Mouse (Mus musculus) kidney, embryonic 14.5 days (tissue): Measurements from ENCODE around the gene Nrarp. TPM values are rescaled to one million over a fixed set of nuclear protein-coding genes. Genes with fewer than 3 reads are reported as not detected.
A peak's percentile ranks its signal among the peaks of the same experiment; 100 is the strongest.

ENCODE experiments used
- ATAC-seq: fragments of 200-750 bp; cut with Nextera tagmentation; 2 replicates; pipeline ENCODE4 v1.8.0; 2017; ENCODE audit warnings: moderate number of reproducible peaks, mild to moderate bottlenecking, moderate TSS enrichment, moderate library complexity; ENCODE audit not compliant: low FRiP score, low TSS enrichment
- H3K27ac ChIP-seq: fragments of 300-500 bp; sonication (generic); 2 replicates; pipeline ENCODE4 v1.5.1; 2014; ENCODE audit warnings: low read depth, mild to moderate bottlenecking, low read length, moderate library complexity, mixed read lengths
- H3K27me3 ChIP-seq: fragments of 300-500 bp; sonication (generic); 2 replicates; pipeline ENCODE4 v1.6.1; 2014; ENCODE audit warnings: mild to moderate bottlenecking, low read length; ENCODE audit not compliant: control insufficient read depth, insufficient read depth
- H3K36me3 ChIP-seq: fragments of 300-500 bp; sonication (generic); 2 replicates; pipeline ENCODE4 v1.6.1; 2014; ENCODE audit warnings: low read length, mixed read lengths; ENCODE audit not compliant: control insufficient read depth, insufficient read depth
- H3K4me1 ChIP-seq: fragments of 300-500 bp; sonication (generic); 2 replicates; pipeline ENCODE4 v1.6.1; 2014; ENCODE audit warnings: low read length, mixed read lengths; ENCODE audit not compliant: control insufficient read depth, insufficient read depth
- H3K4me2 ChIP-seq: fragments of 300-500 bp; sonication (generic); replicated peaks from 2 replicates; pipeline ENCODE4 v1.6.1; 2014; ENCODE audit warnings: low read depth, mild to moderate bottlenecking, low read length
- H3K4me3 ChIP-seq: fragments of 300-500 bp; sonication (generic); 2 replicates; pipeline ENCODE4 v1.5.1; 2014; ENCODE audit warnings: mild to moderate bottlenecking, low read length
- H3K9ac ChIP-seq: fragments of 300-500 bp; sonication (generic); 2 replicates; pipeline ENCODE4 v1.6.1; 2014; ENCODE audit warnings: low read depth, mild to moderate bottlenecking, low read length, moderate library complexity
- H3K9me3 ChIP-seq: fragments of 300-500 bp; sonication (generic); 2 replicates; pipeline ENCODE4 v1.6.1; 2016; ENCODE audit warnings: low read length; ENCODE audit not compliant: control insufficient read depth
- WGBS: fragments of 180-500 bp; shearing (Covaris S2); extraction: QIAGEN DNeasy Blood & Tissue Kit; methylation state at CpG from one replicate; pipeline ENCODE4 v1.1.7; 2014; 5-methylcytosine and 5-hydroxymethylcytosine counted together
- polyA plus RNA-seq: library from polyadenylated mRNA; unstranded; fragments of >200 nt; fragmentation: Nextera tagmentation; extraction: Ambion mirVana; gene quantifications from 2 replicates; pipeline ENCODE4 v1.2.1, GENCODE M21; 2014

Nrarp gene
- 8.7 and 21.0 TPM in 2 replicates for polyA plus RNA-seq

DNA sequence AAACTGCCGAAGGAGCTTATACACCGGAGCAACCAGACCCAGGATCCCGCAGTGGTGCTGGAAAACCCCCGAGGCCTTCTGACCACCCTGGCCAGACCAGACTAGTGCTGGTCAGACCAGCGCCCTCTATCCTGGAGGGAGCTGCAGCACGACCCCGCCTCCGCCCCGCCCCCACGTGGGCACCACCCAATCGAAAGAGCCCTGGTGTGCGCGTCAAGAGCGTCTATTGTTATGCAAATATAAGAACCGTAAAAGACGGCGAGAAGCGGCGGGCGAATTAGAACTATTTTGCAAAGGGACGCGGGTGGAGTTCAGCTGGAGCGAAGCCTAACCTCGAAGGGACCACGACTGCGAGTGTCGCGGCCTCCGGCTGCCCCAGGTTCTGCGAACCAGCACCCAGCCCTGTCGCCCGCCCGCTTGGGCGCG lies at the start of gene Nrarp:
Gene Nrarp, plus strand, starts transcription at position 281 of the 426 bp plus-strand sequence.
- WGBS, result 0% methylated on average over 34 of the region's 35 CpGs
- no peaks in the 10 kb centered on the region for H3K36me3 ChIP-seq
- peak within 1 kb of the TSS; percentile 77 for H3K9ac ChIP-seq
- H3K4me1 ChIP-seq, result peaks cover 43% of the 10 kb centered on the region
- peak; percentile 88 for ATAC-seq
- peak within 1 kb of the TSS; percentile 89 for H3K4me2 ChIP-seq
- peak within 1 kb of the TSS; percentile 82 for H3K27ac ChIP-seq
- H3K27me3 ChIP-seq, result peaks cover 27% of the 10 kb centered on the region
- H3K9me3 ChIP-seq, result no peaks in the 10 kb centered on the region
- H3K4me3 ChIP-seq, result peak within 1 kb of the TSS; percentile 67

DNA sequence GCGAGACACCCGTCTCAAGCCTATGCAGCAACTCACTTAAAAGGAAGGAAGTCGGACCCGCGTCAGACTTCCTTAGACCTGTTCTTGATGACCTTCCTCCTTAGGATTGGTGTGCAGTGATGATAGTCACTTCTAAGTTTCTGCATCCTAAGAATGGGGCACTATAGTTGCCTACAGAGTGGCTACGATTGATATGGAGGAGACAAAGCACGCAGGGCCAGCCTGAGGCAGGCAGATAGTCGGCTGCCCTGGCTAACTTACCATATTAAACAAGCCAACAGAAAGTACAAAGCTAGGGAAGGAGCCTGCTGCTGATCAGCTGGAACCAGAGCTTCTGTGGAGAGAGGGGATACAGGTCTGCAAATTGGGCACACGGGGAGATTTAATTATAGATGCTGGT lies 49.0 kb upstream of the Nrarp start:
- H3K27me3 ChIP-seq, result no peaks in the 10 kb centered on the region
- H3K9ac ChIP-seq, result no peak overlapping the region
- no peak overlapping the region for H3K4me2 ChIP-seq
- 78% methylated on average over 9 of the region's 9 CpGs for WGBS
- H3K36me3 ChIP-seq, result no peaks in the 10 kb centered on the region
- no peak overlapping the region for H3K27ac ChIP-seq
- no peak overlapping the region for H3K4me3 ChIP-seq
- no peak for ATAC-seq
- no peaks in the 10 kb centered on the region for H3K9me3 ChIP-seq
- peaks cover 7% of the 10 kb centered on the region; the same call in 1 of the 2 replicates for H3K4me1 ChIP-seq

DNA sequence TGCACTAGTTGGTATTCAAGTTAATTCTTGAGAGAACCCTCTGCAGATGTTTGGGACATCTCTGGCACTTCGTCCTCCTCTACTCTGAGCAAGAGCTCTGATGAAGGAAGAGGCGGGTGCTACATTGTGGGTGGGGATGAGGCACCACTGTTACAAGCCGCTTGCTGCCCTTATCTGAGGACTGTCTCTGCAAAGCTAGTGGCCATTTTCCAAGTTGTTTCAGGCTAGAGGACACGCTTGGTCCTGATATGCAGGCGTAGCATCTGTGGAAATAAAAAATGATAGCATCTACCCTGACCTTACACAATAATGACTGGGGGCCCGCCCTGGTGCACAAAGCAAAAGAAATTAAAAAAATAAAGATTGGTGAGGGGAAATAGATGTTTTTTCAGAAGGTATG lies 42.7 kb upstream of the Nrarp start:
- no peaks in the 10 kb centered on the region for H3K27me3 ChIP-seq
- H3K4me3 ChIP-seq, result no peak overlapping the region
- ATAC-seq, result no peak
- WGBS, result 77% methylated on average over 6 of the region's 6 CpGs
- H3K9ac ChIP-seq, result no peak overlapping the region
- no peak overlapping the region for H3K4me2 ChIP-seq
- no peaks in the 10 kb centered on the region for H3K36me3 ChIP-seq
- H3K27ac ChIP-seq, result no peak overlapping the region
- H3K4me1 ChIP-seq, result no peaks in the 10 kb centered on the region
- no peaks in the 10 kb centered on the region for H3K9me3 ChIP-seq

DNA sequence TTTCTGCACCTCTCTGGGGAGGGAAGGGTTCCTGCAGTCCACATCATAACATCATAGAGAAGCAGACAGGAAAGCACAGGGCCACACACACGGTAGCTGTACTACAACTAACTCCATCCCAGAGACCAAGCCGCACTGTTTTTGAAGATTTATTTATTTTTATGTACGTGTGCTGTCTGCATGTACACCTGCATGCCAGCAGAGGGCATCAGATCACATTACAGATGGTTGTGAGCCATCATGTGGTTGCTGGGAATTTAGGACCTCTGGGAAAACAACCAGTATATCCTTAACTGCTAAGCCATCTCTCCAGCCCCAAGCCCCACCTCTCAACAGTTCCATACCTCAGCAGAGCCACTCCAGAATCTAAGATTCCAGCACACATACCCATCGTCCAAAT lies 39.4 kb upstream of the Nrarp start:
- no peak for ATAC-seq
- no peaks in the 10 kb centered on the region for H3K9me3 ChIP-seq
- 73% methylated on average over 4 of the region's 4 CpGs for WGBS

DNA sequence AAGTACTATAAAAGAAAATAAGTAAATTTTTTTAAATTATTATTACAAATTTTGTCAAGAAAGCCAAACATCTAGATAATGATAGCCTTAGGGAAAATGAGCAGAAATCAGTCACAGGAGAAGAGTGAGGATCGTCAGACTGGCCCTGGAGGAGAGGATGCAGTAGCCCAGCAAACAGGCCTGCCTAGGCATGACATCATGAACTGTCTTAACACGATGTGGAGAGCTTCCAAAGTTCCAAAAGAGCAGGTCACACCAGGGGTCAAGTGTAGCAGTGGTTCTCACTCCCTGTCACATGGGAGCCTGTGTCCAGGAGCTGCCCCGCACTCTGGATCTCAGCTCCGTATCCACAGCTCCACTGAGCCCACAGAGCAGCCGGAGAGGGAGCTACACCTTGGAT lies 38.6 kb upstream of the Nrarp start:
- WGBS, result 83% methylated on average over 5 of the region's 5 CpGs

More for the DNA sequence above, 39.4 kb upstream of the Nrarp start:
- Histone ChIP-seq H3K27ac (no peak overlapping the region), H3K4me1 (no peaks in the 10 kb centered on the region), H3K9ac (no peak overlapping the region), H3K4me2 (no peak overlapping the region), H3K27me3 (no peaks in the 10 kb centered on the region), H3K36me3 (no peaks in the 10 kb centered on the region), H3K4me3 (no peak overlapping the region)

DNA sequence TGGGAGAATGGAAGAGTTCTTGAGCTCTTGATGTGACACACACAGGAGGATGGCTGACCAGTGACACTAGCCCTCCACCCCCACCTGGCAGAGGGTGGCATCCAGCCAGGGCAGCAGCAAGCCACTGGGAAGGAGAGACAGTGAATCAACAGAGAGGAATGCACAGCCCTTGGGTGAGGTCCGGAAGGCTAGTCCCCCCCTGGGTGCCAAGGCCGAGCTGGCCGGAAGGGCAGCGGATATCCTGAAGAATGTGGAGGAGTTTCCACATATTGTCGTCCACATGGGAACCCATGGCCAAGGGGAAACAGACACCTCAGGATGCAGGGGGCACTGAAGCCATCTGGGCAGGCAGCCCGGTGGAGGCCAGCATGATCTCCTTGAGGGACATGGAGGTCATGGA lies 35.2 kb upstream of the Nrarp start:
- WGBS, result 62% methylated on average over 6 of the region's 6 CpGs
- Histone ChIP-seq H3K27me3 (no peaks in the 10 kb centered on the region), H3K9me3 (no peaks in the 10 kb centered on the region), H3K27ac (no peak overlapping the region), H3K4me2 (no peak overlapping the region), H3K4me3 (no peak overlapping the region), H3K36me3 (no peaks in the 10 kb centered on the region), H3K9ac (no peak overlapping the region), H3K4me1 (no peaks in the 10 kb centered on the region)
- no peak for ATAC-seq

More for the DNA sequence above, 38.6 kb upstream of the Nrarp start:
- no peak overlapping the region for H3K9ac ChIP-seq
- H3K27me3 ChIP-seq, result no peaks in the 10 kb centered on the region
- no peak for ATAC-seq
- no peaks in the 10 kb centered on the region for H3K9me3 ChIP-seq
- no peak overlapping the region for H3K4me2 ChIP-seq
- H3K36me3 ChIP-seq, result no peaks in the 10 kb centered on the region
- no peaks in the 10 kb centered on the region for H3K4me1 ChIP-seq
- H3K4me3 ChIP-seq, result no peak overlapping the region
- no peak overlapping the region for H3K27ac ChIP-seq

DNA sequence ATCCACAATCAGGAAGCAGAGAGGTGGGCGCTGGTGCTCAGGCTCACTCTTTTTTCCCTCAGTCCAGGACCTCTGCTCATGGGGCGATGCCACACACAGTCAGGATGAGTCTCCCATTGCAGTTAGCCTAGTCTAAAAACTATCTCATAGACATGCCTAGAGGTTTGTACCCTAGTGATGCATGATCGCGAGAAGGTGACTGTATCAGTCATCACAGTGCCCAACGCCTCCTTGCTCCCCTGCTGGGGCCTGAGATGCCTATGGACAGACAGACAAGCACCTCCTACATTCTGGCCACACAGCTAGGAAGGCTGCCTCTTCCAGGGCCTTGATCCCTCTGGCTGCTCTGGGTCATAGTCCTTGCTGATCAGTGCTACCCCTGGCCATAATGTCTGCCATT lies 33.2 kb upstream of the Nrarp start:
- Histone ChIP-seq H3K4me1 (no peaks in the 10 kb centered on the region), H3K27me3 (no peaks in the 10 kb centered on the region), H3K36me3 (no peaks in the 10 kb centered on the region), H3K27ac (no peak overlapping the region), H3K4me3 (no peak overlapping the region), H3K4me2 (no peak overlapping the region), H3K9me3 (no peaks in the 10 kb centered on the region), H3K9ac (no peak overlapping the region)
- no peak for ATAC-seq
- 88% methylated on average over 5 of the region's 5 CpGs for WGBS

DNA sequence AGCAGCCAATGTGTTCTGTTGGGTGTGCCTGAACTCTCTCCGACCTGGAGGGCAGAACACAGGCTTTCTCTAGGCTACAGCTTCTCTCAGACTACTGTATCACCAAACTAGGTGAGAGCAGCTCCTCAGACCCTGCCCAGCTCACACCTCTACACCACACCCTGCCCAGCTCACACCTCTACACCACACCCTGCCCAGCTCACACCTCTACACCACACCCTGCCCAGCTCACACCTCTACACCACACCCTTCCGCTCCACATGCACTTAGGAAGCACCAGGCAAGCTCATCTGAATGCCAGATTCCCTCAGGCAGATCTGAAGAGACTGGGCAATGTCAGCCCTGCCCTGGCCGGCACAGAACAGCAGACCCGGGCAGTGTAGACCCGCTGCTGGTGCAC lies 32.7 kb upstream of the Nrarp start:
- Histone ChIP-seq H3K36me3 (no peaks in the 10 kb centered on the region), H3K9ac (no peak overlapping the region), H3K9me3 (no peaks in the 10 kb centered on the region), H3K27ac (no peak overlapping the region), H3K4me1 (no peaks in the 10 kb centered on the region), H3K4me2 (no peak overlapping the region), H3K27me3 (no peaks in the 10 kb centered on the region), H3K4me3 (no peak overlapping the region)
- 58% methylated on average over 5 of the region's 5 CpGs for WGBS
- ATAC-seq, result no peak

DNA sequence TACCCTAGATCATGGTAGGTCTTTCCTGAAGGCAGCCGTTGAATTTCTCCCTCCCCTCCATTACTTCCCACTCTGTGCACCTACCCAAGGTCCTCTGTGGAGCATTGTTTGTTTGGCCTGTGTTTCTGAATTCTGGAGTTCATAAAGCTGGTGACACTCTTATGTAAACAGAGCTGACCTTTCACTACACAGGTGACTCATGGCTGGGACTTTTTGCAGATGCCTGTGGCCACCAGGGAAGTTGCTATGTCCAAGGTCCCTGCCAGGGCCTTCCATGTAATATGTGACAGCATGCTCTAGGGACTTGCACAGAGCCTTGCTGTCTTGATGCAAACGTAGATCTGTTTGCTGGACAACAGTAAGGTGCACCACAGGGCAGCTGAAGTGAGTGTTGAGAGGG lies 30.9 kb upstream of the Nrarp start:
- WGBS, result 83% methylated on average over 2 of the region's 2 CpGs
- Histone ChIP-seq H3K4me1 (no peaks in the 10 kb centered on the region), H3K36me3 (no peaks in the 10 kb centered on the region), H3K27ac (no peak overlapping the region), H3K27me3 (no peaks in the 10 kb centered on the region), H3K9me3 (no peaks in the 10 kb centered on the region), H3K4me2 (no peak overlapping the region), H3K9ac (no peak overlapping the region), H3K4me3 (no peak overlapping the region)
- ATAC-seq, result no peak
